Mouse (Mus musculus) retina, embryonic 14.5 days (tissue): Measurements from ENCODE around the gene Fars2.

Experiments
- DNase-seq: peaks from one replicate; pipeline ENCODE4 v3.0.0-alpha.2; 2015; ENCODE audit warnings: low spot score

Fars2 gene

DNA sequence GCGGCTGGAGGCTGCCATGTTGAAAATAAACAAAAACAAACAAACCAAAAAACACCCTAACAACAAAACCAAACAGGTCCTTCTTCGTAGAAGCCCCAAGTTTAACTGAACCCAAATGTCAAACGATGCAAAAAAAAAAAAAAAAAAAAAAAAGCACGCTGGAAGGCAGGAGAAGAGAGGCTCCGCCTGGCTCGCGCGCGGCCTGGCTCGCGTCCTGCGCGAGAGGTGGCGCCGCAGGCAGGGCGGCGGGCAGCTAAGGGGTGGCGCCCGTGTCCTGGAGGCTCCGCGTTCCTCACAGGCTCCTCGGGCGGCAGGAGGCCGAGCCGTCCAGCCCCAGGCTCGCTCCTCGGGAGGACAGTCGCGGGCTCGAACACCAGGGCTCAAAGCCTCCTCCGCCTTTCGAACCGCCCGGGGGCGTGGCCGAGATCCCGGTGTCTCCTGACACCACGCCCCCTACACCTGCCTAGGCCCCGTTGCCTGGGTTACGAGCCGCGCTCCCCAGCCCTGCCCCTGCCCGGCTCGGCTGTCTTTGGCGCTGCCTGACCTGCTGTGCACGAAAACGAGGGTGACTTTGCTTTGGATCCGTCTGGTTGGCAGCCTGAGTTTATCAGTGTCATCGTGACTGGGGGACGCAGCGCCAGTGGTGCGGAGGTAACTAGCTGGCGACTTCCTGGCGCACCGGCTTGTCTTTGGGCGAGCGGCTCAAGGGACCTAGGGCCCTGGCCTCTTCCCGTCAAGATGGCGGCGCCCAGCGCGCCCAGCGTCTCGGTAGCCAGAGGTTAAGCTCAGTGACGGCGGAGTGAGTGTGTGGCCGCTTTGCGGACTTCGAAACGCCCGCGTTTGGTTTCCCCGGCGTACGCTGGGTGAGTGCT is at the start of gene Fars2, which contains the start of gene Lyrm4:
Gene Fars2 (plus strand): TSS at position 270 of the 872 bp plus-strand sequence.
Gene Lyrm4 (minus strand): TSS at position 384 of the 872 bp plus-strand sequence.
- peak; percentile 95 for DNase-seq

DNA sequence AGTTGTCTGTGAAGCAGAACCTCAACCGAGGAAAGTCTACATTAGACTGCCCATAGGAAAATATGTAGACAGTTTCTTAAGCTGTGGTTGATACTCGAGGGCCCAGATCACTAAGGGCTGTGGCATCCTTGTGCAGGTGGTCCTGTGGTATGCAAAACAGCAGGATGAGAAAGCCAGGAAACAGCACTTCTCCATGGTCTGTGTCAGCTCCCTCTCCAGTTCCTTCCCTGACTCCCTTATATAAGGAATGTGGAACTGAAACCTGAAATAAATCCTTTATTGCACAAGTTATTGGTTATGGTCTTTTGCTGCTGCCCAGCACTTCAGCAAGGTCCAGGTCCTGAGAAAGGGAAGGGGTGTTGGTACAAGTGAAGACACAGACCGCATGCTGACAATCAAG is 42.7 kb upstream of the Fars2 start:
- DNase-seq, result no peak

DNA sequence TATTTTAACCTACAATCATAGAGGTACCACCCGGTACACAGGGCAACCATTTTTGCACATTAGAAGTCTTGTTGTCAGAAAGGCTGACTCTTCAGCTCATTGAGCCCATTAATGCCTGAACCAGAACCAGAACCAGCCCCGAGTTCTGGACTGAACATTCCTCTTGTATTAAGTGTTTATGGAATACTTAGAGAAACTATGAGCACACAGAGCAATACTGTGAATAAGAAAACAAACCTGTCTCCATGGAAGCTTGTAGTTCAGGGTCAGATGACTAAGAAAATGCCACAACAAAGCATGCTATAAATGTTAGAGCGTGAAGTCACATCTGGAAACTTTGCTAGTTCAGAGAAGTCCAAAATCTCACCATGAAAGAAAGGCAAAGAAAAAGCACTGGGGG is 35.6 kb upstream of the Fars2 start:
- DNase-seq, result no peak

DNA sequence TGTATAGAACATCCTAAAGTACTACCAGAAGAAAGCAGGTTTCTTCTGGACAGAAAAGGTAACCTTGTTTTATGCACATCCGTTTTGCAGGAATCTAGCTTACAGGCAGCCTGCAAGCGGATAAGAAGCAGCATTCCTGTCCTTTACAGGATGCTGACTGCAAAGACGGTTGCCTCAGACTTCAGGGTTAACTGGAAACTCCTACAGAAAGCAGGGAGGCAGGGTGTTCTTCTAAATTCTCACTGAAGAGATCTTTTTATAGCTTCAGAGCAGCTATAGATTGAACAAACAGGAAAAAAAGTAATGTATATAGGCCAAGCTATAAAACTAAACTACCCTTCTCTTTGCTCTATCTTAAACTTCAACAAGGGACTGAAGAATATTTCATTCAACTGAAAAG is 32.5 kb upstream of the Fars2 start:
- DNase-seq, result no peak

DNA sequence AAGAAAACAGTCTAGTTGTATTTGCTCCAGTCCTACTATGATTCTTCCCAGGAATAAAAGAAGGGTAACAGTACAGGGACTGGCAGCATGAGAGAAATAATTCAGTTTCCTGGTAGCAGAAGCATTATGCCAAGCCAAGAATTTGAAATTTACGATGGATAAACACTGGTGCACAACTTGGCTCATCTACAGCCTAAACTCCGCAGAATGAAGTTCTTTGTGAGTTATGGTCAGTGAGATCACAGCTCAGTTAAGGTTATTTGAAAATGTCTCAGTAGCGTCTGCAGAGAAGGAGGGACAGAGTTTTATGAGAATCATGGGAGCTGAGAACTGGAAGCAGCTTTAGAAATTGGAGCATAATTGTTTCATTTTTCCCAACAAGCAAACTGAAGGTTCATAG is 31.2 kb upstream of the Fars2 start:
- DNase-seq, result no peak

DNA sequence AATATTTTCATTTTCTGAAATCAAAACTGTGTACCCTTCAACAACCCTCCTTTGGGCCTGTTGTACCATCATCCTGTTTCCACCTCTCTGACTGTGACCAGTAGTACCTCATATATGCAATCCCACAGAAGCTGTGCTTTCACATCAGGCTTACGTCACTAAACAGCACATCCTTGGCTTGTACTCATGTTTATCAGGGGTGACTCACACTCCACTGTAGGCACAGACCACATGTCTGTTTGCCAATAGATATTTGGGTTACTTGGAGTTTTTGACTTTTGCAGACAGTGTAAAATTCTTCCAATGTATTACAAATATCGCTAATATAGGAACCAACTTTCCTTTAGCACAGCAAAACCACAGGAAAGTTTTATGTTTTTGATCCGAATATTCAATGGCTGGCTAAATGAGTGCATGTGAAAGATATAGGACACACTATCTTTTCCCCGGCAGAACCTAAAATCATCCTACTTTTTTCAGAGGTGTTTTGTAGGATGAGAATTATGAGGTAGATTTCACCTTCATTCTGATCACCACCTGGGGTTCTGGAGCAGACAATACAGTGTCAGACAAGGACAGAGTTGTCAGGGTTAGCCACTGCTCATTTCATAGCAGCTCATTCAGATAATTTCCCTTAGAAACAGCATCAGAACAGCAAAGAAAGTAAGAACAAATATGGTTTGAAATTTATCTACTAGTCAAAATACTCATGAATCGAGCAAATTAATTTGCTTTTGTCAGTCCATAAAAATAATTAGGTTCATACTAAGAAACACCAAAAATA is 30.4 kb upstream of the Fars2 start:
- DNase-seq, result no peak

DNA sequence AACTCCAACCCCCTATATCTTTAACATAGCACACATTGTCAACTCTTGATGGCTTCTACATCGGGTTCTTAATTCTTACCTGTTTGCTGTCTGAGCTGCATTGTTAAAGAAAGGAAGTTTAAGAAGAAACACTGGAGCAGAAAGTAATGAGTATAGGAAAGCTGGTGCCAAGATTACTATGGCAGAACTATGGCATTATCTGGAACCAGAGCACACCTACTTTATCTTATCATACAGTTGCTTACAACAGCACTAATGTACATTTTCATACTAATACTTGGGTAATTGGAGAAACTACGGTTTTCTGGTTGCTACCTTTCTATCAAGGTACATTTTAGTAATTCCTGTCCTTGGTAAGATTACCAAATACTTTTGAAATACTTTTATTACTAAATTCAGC is 29.8 kb upstream of the Fars2 start:
- DNase-seq, result no peak

DNA sequence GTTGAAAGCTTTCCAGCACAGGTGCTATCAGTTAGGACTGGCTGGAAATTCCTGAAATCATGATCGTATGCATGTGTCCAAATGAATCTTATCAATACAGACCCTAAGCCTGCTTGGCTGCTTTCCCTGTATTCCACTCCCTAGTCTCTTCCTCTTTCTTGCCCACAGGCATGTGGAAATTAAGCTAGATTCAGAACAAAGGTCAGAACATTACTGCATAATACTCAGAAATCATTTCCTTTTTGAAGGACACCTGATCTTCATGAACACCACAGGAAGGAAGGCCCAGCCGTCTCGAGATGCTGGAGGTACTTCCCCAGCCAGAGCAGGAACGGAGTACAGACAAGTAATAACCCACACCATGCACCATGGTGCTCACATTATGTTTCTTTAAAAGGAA is 29.0 kb upstream of the Fars2 start:
- DNase-seq, result no peak

DNA sequence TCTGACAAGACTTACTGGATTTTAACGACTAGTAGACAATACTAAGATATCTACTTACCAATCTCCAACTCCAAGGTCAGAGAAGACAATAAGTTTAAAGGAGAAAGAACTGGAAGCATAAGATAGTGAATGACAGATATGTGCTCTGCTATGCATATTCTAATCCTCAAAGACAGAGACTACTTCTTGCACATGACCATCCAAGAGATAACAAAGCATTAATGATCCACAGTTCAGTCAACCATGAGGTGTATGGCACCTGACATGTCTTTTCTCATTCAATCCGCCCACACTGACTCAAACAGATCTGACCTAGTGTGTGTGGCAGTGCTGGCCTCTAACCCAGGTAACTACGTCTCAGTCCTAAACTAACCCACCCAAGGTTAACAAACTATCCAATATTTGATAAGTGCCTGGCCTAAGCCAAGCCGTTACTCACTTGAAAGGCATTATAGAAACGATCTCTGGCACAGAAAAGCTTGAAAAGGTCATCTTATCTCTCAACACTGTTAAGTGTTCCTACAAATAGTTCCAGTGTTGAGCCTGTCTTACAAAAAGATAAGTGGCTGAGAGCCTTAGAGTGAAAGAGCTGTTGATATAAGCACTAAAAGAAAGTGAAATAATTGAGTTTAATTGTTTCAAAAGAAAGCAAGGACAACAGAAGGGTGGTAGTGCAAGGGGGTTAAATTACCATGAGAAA is 20.4 kb upstream of the Fars2 start:
- DNase-seq, result no peak

DNA sequence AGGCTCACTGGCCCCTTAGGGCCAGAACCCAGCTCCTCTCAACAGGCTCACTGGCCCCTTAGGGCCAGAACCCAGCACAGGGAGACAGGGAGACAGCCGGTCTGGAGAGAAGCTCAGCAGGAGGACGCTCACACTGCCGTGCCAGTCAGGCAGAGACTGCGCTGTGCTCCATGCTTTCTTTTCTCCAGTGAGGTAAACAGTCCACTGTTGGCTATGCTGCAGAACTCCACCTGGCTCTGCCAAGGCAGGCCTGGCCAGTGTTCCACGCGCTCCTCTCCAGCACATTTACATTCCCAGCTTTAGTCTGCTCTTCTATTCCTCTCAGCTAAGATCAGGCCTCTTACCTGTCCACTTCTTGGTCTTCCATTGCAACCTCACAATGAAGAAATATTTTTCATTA is 11.6 kb upstream of the Fars2 start:
- DNase-seq, result no peak

DNA sequence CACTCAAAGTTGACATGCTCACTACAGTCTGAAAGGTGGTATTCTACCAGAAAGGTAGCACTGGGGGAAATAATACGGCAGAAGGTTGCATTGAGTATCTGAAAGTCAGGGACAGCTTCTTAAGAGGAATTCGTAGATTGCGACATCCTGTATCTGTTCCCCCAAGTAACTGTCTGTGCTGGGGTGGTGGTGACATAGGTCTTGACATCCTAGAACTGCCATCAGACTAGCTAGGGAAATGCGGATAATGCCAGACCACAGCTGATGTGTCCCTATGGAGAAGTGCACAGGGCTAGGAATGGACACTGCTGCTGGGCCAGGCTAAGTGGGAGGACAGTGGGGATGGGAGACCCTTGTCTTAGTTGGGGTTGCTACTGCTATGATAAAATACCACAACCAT is 8.7 kb upstream of the Fars2 start:
- no peak for DNase-seq

DNA sequence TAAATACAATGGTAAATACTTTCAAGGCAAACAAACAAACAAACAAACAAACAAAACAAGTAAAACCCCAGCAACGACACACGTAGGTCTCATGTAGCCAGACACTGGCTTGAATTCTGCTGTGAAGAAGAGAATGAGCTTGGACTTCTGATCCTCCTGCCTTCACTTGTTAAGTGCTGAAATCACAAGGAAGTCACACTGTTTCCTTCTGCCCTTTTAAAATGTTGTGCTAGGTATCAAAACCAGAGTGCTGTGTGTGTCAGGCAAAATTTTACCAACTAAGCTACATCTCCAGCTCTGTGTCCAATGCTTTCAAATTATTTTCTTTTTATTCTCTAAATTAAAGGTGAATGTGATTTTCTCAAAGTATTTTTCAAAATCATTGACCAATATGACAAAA is 5.9 kb upstream of the Fars2 start:
- no peak for DNase-seq

DNA sequence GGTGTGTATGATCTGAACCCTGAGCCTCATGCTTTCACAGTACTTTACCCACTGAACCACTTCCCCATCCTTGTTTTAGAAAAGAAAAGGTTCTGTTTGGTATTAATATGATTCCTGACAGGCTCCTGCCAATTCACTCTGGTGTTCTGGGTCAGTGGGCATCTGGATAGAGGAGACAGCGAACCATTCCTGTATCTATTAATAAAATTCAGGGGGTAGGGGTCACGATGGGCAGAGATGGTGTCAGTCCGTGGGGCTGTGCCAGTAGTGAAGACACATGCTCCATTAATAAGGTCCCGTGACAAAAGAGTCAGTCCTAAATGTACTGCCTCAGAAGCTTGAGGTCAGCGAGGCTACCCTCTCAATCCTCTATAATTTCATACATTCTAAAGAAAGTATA is 4.0 kb upstream of the Fars2 start:
- no peak for DNase-seq

DNA sequence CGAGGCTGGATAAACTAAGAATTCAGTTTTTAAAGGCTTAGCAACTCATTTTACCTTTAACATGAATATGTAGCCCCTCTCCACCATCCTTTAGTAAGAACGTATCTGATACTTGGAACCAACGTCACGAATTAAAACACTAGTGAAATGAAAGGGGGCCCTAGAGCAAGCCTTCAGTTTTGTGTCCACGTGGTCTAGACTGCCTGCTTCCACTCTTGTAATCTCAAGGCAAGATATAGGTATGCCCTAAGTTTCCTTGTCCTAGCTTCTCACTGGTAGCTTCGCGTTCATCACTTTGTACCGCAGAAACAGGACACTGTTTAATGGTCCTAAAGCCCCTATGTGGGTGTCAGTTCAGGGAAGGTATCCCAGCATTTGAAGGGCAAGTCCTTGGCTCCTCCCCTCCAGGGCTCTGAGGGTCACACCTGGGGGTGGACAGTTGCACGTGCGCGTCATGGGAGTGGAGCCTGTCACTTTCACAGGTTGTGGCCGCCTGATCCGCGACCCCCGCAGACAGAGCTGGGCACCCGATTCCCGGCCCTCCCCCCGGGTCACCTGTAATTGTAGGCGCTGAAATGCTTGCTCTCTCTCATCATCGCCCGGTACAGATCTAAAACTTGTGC is 581 bp upstream of the Fars2 start:
- peak; percentile 38 for DNase-seq

DNA sequence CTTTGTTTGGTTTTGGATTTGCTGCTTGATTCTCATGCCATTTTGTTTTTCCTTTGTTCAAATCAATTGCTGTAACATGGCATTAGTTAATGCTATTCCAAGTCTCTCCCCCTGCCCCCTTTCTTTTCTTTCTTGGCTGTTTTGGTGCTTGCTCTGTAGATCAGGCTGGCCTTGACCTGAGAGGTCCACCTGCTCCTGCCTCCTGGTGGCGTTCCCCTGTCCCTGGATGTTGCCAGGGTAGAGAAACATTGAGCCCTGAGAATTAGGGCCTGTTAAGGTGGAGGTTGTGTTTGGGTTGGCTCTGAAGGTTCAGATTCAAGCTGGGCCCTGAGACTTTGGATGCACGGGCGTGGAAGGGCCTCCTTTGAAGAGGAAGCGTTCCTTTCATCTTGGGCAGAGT is 2.5 kb downstream of the Fars2 start:
- DNase-seq, result no peak

DNA sequence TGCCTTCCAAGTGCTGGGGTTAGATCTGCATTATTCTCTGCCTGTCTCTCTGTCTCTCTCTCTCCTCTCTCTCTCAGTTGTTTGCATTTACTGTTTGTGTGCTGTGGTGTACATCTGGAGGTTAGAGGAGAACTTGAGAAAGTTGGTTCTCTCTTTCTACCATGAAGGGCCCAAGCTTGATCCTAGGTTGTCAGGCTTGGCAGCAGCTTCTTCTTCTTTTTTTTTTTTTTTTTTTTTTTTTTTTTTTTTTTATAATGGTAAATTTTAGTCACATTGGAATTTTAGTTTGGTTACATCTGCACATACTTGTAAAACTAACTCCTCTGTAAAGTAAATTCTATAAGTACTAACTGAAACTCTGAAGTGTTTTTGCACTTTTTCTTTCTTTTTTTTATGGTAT is 3.4 kb downstream of the Fars2 start:
- DNase-seq, result no peak

DNA sequence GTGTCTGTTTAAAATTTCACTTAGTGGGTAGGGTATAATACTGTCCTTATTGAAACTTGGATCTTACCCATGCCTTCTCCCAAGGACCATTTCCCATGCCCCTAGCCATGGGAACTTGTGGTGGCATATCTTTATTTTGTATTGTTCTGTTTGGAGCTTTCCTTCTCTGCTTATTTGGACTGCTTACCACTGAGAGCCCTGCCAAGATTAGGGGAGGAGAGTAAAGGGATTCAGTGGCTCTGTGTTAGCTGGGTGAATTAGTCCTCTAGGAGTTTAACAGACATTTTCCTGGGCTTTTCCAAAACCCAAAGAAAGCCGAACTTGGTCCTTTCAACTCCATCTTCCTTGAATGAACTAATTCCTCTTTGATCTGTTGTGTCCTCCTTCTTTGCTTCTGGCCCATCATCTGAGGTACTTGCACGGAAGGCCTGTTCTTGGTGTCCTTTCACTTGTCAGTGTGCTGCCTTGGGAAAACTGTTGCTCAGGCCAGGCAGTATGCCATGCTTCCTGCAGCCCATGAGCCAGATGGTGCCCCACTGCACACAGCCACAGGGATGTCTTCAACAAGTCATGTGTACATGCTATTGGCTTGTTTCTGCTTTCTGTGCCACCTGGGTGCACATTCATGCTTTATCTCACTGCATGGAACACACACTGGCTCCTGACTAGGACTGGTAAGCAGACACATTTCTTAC is 12.3 kb downstream of the Fars2 start:
- DNase-seq, result no peak

DNA sequence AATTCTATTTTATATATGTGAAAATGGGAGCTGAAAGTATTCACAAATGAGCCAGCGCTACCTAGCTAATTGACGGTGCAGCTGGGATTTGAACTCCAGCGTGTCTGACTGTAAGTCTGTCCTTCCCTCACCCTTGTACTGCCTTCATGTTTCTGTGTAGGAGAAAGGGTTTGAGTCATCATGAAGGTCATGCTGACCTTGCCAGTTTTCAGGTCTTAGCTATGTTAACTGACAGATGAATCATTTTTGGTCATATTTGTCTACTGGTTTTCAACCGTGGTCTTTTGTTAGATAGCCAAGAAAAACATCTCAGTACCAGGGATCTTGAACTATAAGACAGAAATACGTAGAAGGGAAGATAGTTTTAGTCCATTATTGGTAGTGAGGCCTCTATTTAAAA is 14.2 kb downstream of the Fars2 start:
- no peak for DNase-seq

DNA sequence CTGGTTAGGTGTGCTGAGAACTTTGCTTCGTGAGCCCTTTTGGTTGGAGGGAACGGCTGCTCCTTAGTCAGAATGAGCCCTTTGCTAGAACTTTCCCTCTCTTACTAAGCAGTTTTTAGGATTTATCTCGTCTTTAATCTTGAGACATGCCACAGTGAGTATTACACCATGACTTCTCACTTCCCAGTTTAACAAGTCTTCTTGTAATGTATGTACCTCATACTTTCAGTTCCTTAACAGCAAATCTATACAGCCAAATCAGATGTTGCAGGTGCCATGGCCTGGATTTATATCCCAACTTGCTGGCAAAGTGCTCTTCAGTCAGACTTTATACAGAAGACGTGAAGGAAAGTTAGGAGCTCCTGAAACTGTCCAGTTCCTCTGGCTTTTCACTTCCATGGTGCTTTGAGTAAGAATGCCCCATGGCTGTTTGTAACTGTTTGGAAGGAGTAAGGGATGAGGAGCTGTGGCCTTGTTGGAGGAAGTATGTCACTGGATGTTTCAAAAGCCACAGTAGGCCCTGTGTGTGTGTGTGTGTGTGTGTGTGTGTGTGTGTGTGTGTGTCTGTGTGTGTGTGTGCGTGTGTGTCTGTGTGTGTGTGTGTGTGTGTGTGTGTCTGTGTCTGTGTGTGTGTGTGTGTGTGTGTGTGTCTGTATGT is 14.9 kb downstream of the Fars2 start:
- no peak for DNase-seq

DNA sequence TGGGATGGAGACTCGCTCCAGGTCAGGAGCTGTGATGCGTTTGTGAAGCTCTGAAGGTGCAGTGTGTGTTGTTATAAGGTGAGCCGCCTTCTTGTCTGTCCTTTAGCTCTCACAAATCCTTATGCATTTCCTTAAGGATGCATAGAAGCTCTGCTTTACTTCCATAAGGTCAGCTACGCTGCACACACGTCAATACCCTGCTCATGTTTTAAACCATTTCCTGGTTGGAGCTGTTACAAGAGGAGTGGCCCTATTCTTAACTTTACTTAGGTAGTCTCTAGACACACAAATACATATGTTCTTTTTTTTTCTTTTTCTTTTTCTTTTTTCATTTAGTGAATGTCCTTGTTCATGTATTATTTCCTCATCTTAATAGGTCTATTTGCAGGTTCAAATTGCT is 22.5 kb downstream of the Fars2 start:
- DNase-seq, result no peak
